In the genomic region with DNA sequence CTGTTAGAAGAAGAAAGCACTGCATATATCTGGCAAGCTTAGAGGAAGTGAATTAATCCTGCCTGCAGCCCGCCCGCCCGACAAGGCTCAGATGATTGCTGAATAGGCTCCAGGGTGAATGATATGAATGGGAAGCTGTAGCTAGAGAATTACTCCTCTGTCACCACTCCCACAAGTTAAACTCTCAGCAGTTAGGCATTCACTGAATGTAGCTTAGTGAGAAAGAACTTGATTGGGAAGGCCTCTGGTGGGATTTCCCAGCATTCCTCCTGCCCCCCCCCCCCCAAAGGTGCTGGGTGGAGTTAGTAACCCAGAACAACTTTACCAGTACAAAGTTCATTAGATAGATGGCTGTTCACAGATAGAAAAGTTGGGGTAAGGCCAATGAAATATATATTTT, we compare ENCODE assay signal across 22 mouse cellular contexts. TPM values are rescaled to one million over a fixed set of nuclear protein-coding genes. Genes with fewer than 3 reads are reported as not detected.
DNase-seq lines count a peak whose midpoint lies in the region; ATAC-seq and TF ChIP-seq lines count a peak whose summit lies in the region.
"Had no signal": no experiment of that assay in that cellular context is flagged by ENCODE, and none has a peak within 500 bp of the region (broad histone marks: within the 10 kb centered on the region; RNA-seq: fewer than 3 reads in every experiment).

No protein-coding gene starts in this region.

- H3K36me3 ChIP-seq in forebrain, embryonic 14.5 days (ENCODE audit: control insufficient read depth, insufficient read depth, low read length) = peaks cover 19% of the 10 kb centered on the region
- peaks cover 21% of the 10 kb centered on the region; the same call in 1 of the 2 replicates for H3K36me3 ChIP-seq in forebrain, postnatal 0 days (ENCODE audit: insufficient read depth)
- H3K36me3 ChIP-seq in intestine, embryonic 15.5 days = peaks cover 7% of the 10 kb centered on the region; the same call in 1 of the 2 replicates
- H3K36me3 ChIP-seq in stomach, postnatal 0 days (ENCODE audit: control insufficient read depth, insufficient read depth, low read length) = no peaks in the 10 kb centered on the region; the same call in 1 of the 2 replicates

- peak; percentile 10 for DNase-seq in forebrain, embryonic 14.5 days (ENCODE audit: low spot score)
- DNase-seq in forebrain, postnatal 0 days = no peak
- DNase-seq in Muller cell, postnatal 12 days (ENCODE audit: inconsistent ontology term) = peak; percentile 92
- DNase-seq in stomach, postnatal 0 days (ENCODE audit: low spot score) = peak; percentile 69
- no peak for DNase-seq in frontal cortex, postnatal 25 days (ENCODE audit: low spot score in 2 of 2)
- DNase-seq in cerebellum, adult 11 months = no peak
- DNase-seq: adrenal gland, postnatal 10 days; cerebellum, postnatal 10 days; heart, postnatal 14 days; kidney, adult 18-20 months; kidney, postnatal 14 days; spleen, adult 18-20 months; thymus, postnatal 14 days had no signal

- TF ChIP-seq EP300 in stomach, postnatal 0 days (optimal IDR thresholded peaks at IDR 0.05) = no peak

- TF ChIP-seq CTCF in forebrain, postnatal 0 days (IDR thresholded peaks at IDR 0.05; ENCODE audit: low read depth) = no peak
- TF ChIP-seq CTCF in stomach, postnatal 0 days (IDR thresholded peaks at IDR 0.05; ENCODE audit: low read depth) = no peak

- no peak for ATAC-seq in forebrain, embryonic 14.5 days
- ATAC-seq in forebrain, postnatal 0 days = no peak
- ATAC-seq in intestine, embryonic 15.5 days = peak; percentile 62
- peak; percentile 67 for ATAC-seq in stomach, postnatal 0 days (ENCODE audit: low FRiP score, low TSS enrichment)
- ATAC-seq: lung, postnatal 0 days; midbrain, embryonic 15.5 days had no signal

- H3K9me3 ChIP-seq in forebrain, embryonic 14.5 days (replicated peaks; ENCODE audit: control insufficient read depth, low read length) = no peaks in the 10 kb centered on the region
- H3K9me3 ChIP-seq in forebrain, postnatal 0 days (ENCODE audit: low read length) = no peaks in the 10 kb centered on the region
- H3K9me3 ChIP-seq in intestine, embryonic 15.5 days = no peaks in the 10 kb centered on the region
- no peaks in the 10 kb centered on the region for H3K9me3 ChIP-seq in stomach, postnatal 0 days (ENCODE audit: control insufficient read depth, low read length)
- H3K9me3 ChIP-seq: embryonic facial prominence, embryonic 15.5 days; forebrain, embryonic 10.5 days; heart, embryonic 10.5 days; hindbrain, embryonic 13.5 days; limb, embryonic 15.5 days; midbrain, embryonic 15.5 days; neural tube, embryonic 15.5 days had no signal

- H3K4me2 ChIP-seq in forebrain, embryonic 14.5 days (ENCODE audit: low read length) = no peak overlapping the region
- H3K4me2 ChIP-seq in forebrain, postnatal 0 days (ENCODE audit: low read depth) = no peak overlapping the region
- no peak overlapping the region for H3K4me2 ChIP-seq in intestine, embryonic 15.5 days (replicated peaks)
- no peak overlapping the region for H3K4me2 ChIP-seq in stomach, postnatal 0 days (replicated peaks; ENCODE audit: low read depth)
- H3K4me2 ChIP-seq: embryonic facial prominence, embryonic 15.5 days; hindbrain, embryonic 13.5 days; limb, embryonic 15.5 days; midbrain, embryonic 15.5 days; neural tube, embryonic 15.5 days had no signal

- H3K27me3 ChIP-seq in forebrain, embryonic 14.5 days (replicated peaks; ENCODE audit: control insufficient read depth, insufficient read depth, low read length) = no peaks in the 10 kb centered on the region
- no peaks in the 10 kb centered on the region for H3K27me3 ChIP-seq in forebrain, postnatal 0 days (ENCODE audit: insufficient read depth, low read length)
- H3K27me3 ChIP-seq in intestine, embryonic 15.5 days (replicated peaks) = no peaks in the 10 kb centered on the region
- H3K27me3 ChIP-seq in stomach, postnatal 0 days (ENCODE audit: control insufficient read depth, insufficient read depth, low read length) = no peaks in the 10 kb centered on the region
- H3K27me3 ChIP-seq: embryonic facial prominence, embryonic 15.5 days; hindbrain, embryonic 13.5 days; limb, embryonic 15.5 days; midbrain, embryonic 15.5 days; neural tube, embryonic 15.5 days had no signal

- H3K9ac ChIP-seq in forebrain, embryonic 14.5 days (ENCODE audit: low read length) = no peak overlapping the region
- H3K9ac ChIP-seq in forebrain, postnatal 0 days = no peak overlapping the region
- H3K9ac ChIP-seq in intestine, embryonic 15.5 days = no peak overlapping the region
- no peak overlapping the region for H3K9ac ChIP-seq in stomach, postnatal 0 days (ENCODE audit: low read length)
- H3K9ac ChIP-seq: embryonic facial prominence, embryonic 15.5 days; hindbrain, embryonic 13.5 days; limb, embryonic 15.5 days; midbrain, embryonic 15.5 days; neural tube, embryonic 15.5 days had no signal

- WGBS in forebrain, embryonic 14.5 days = 16% methylated on average over 3 of the region's 3 CpGs
- WGBS in forebrain, postnatal 0 days = 8% methylated on average over 3 of the region's 3 CpGs
- WGBS in intestine, embryonic 15.5 days = 30% methylated on average over 3 of the region's 3 CpGs
- WGBS in stomach, postnatal 0 days = 18% methylated on average over 3 of the region's 3 CpGs

- no peak overlapping the region for H3K4me3 ChIP-seq in forebrain, embryonic 14.5 days (ENCODE audit: low read depth, low read length)
- no peak overlapping the region for H3K4me3 ChIP-seq in forebrain, postnatal 0 days (ENCODE audit: low read depth, low read length)
- no peak overlapping the region for H3K4me3 ChIP-seq in intestine, embryonic 15.5 days (replicated peaks)
- H3K4me3 ChIP-seq in stomach, postnatal 0 days (ENCODE audit: low read depth, low read length) = no peak overlapping the region
- H3K4me3 ChIP-seq: embryonic facial prominence, embryonic 15.5 days; forebrain, embryonic 10.5 days; heart, embryonic 10.5 days; hindbrain, embryonic 13.5 days; limb, embryonic 15.5 days; midbrain, embryonic 15.5 days; neural tube, embryonic 15.5 days had no signal

- no peak overlapping the region for H3K27ac ChIP-seq in forebrain, embryonic 14.5 days (ENCODE audit: low read depth, low read length)
- no peak overlapping the region for H3K27ac ChIP-seq in forebrain, postnatal 0 days (ENCODE audit: low read depth, low read length)
- H3K27ac ChIP-seq in intestine, embryonic 15.5 days = 0 out of 2 replicates have a peak overlapping the region, but pooled peaks have one; percentile 56
- H3K27ac ChIP-seq in stomach, postnatal 0 days (replicated peaks) = no peak overlapping the region
- H3K27ac ChIP-seq: embryonic facial prominence, embryonic 15.5 days; hindbrain, embryonic 13.5 days; limb, embryonic 15.5 days; midbrain, embryonic 15.5 days; neural tube, embryonic 15.5 days had no signal

- peaks cover 7% of the 10 kb centered on the region for H3K4me1 ChIP-seq in forebrain, embryonic 14.5 days (ENCODE audit: control insufficient read depth, insufficient read depth, low read length)
- peaks cover 7% of the 10 kb centered on the region; the same call in 1 of the 2 replicates for H3K4me1 ChIP-seq in forebrain, postnatal 0 days (ENCODE audit: insufficient read depth)
- no peaks in the 10 kb centered on the region for H3K4me1 ChIP-seq in intestine, embryonic 15.5 days (replicated peaks)
- no peaks in the 10 kb centered on the region for H3K4me1 ChIP-seq in stomach, postnatal 0 days (replicated peaks; ENCODE audit: control insufficient read depth, insufficient read depth)

RNA-seq across cellular contexts. Expression of a gene that starts 4.6 kb away (rescaled TPM):
- 18.8 and 18.9 TPM in 2 replicates for polyA plus RNA-seq in forebrain, embryonic 14.5 days (2014; fragmentation: Nextera tagmentation; extraction: Ambion mirVana)
- total RNA-seq in forebrain, postnatal 0 days (2014; rRNA removed) = 72.6 and 75.0 TPM in 2 replicates
- 38.2 and 48.4 TPM in 2 replicates for polyA plus RNA-seq in forebrain, postnatal 0 days (2015; fragmentation: Nextera tagmentation; extraction: Ambion mirVana)
- polyA plus RNA-seq in intestine, embryonic 15.5 days (2015; fragmentation: Nextera tagmentation; extraction: Ambion mirVana) = 210 and 233 TPM in 2 replicates
- 61.8 and 64.0 TPM in 2 replicates for polyA plus RNA-seq in stomach, postnatal 0 days (2015; fragmentation: Nextera tagmentation; extraction: Ambion mirVana)

RNA-seq across cellular contexts. Expression of a gene that starts 7.3 kb away (rescaled TPM):
- polyA plus RNA-seq in forebrain, embryonic 14.5 days (2014; fragmentation: Nextera tagmentation; extraction: Ambion mirVana) = 18.4 and 19.5 TPM in 2 replicates
- total RNA-seq in forebrain, postnatal 0 days (2014; rRNA removed) = 36.9 and 38.1 TPM in 2 replicates
- polyA plus RNA-seq in forebrain, postnatal 0 days (2015; fragmentation: Nextera tagmentation; extraction: Ambion mirVana) = 9.8 and 15.2 TPM in 2 replicates
- polyA plus RNA-seq in intestine, embryonic 15.5 days (2015; fragmentation: Nextera tagmentation; extraction: Ambion mirVana) = 61.9 and 66.9 TPM in 2 replicates
- 25.5 and 26.6 TPM in 2 replicates for polyA plus RNA-seq in stomach, postnatal 0 days (2015; fragmentation: Nextera tagmentation; extraction: Ambion mirVana)

RNA-seq across cellular contexts. Expression of a gene that starts 26.3 kb away (rescaled TPM):
- polyA plus RNA-seq in forebrain, embryonic 14.5 days (2014; fragmentation: Nextera tagmentation; extraction: Ambion mirVana) = 142 and 156 TPM in 2 replicates
- 94.9 and 114 TPM in 2 replicates for total RNA-seq in forebrain, postnatal 0 days (2014; rRNA removed)
- polyA plus RNA-seq in forebrain, postnatal 0 days (2015; fragmentation: Nextera tagmentation; extraction: Ambion mirVana) = 109 and 121 TPM in 2 replicates
- polyA plus RNA-seq in intestine, embryonic 15.5 days (2015; fragmentation: Nextera tagmentation; extraction: Ambion mirVana) = 161 and 164 TPM in 2 replicates
- polyA plus RNA-seq in stomach, postnatal 0 days (2015; fragmentation: Nextera tagmentation; extraction: Ambion mirVana) = 58.0 and 68.5 TPM in 2 replicates

Comparison
In these comparisons a context has a peak if more than half of its experiments do, and no peak if none do; other contexts are left out.
1. DNase-seq: peak in forebrain, embryonic 14.5 days (single experiment), Muller cell, postnatal 12 days (single experiment) and stomach, postnatal 0 days (single experiment); none in forebrain, postnatal 0 days (single experiment), frontal cortex, postnatal 25 days (0 of 2) and cerebellum, adult 11 months (single experiment).
2. ATAC-seq: peak in intestine, embryonic 15.5 days (single experiment) and stomach, postnatal 0 days (single experiment); none in forebrain, embryonic 14.5 days (single experiment) and forebrain, postnatal 0 days (single experiment).